Mouse (Mus musculus): ENCODE data around the gene Pcbp3.

Gene Pcbp3

GRCm38 (mm10) chr10:76729631-76730620 is 231.8 kb downstream of the Pcbp3 start:
- no peak for DNase-seq

GRCm38 (mm10) chr10:76728369-76728768 is 233.3 kb downstream of the Pcbp3 start:
- DNase-seq: peak; percentile 82

- no peak for DNase-seq
Measured at GRCm38 (mm10) chr10:76727301-76727700, 234.4 kb downstream of the Pcbp3 start.

GRCm38 (mm10) chr10:76726866-76727265 is 234.8 kb downstream of the Pcbp3 start:
- DNase-seq: no peak

GRCm38 (mm10) chr10:76725682-76726285 is 235.9 kb downstream of the Pcbp3 start, which contains the start of gene Col6a1:
TSS of gene Col6a1 (minus strand) at chr10:76726168.
- no peak for DNase-seq

- no peak for DNase-seq
Measured at GRCm38 (mm10) chr10:76725097-76725496, 236.6 kb downstream of the Pcbp3 start.

- no peak for DNase-seq
Measured at GRCm38 (mm10) chr10:76724231-76724736, 237.4 kb downstream of the Pcbp3 start.

- DNase-seq: no peak
Measured at GRCm38 (mm10) chr10:76722751-76723450, 238.8 kb downstream of the Pcbp3 start.

GRCm38 (mm10) chr10:76721746-76722145 is 239.9 kb downstream of the Pcbp3 start:
- DNase-seq: no peak

GRCm38 (mm10) chr10:76721216-76721615 is 240.5 kb downstream of the Pcbp3 start:
- no peak for DNase-seq

- DNase-seq: no peak
Measured at GRCm38 (mm10) chr10:76717631-76718030, 244.1 kb downstream of the Pcbp3 start.

GRCm38 (mm10) chr10:76717026-76717425 is 244.7 kb downstream of the Pcbp3 start:
- DNase-seq: no peak

GRCm38 (mm10) chr10:76714303-76714702 is 247.4 kb downstream of the Pcbp3 start:
- DNase-seq: peak; percentile 23

GRCm38 (mm10) chr10:76712500-76712899 is 249.2 kb downstream of the Pcbp3 start:
- DNase-seq: no peak

All from right cerebral cortex, postnatal 4 days (tissue).